Mouse (Mus musculus) bone marrow, adult 2 months (tissue): ENCODE results near the gene Rpl7l1. TPM values are rescaled to one million over a fixed set of nuclear protein-coding genes. Genes with fewer than 3 reads are reported as not detected.

Experiments
- H3K27ac ChIP-seq: fragments of 200-500 bp; 2 replicates; pipeline ENCODE4 v1.5.1; 2012; ENCODE audit warnings: low read depth, mild to moderate bottlenecking, control low read depth, inconsistent platforms, low read length; ENCODE audit not compliant: control insufficient read depth, poor library complexity, insufficient read depth
- H3K4me1 ChIP-seq: fragments of 200-500 bp; 2 replicates; pipeline ENCODE4 v1.6.1; 2011; ENCODE audit warnings: low read length; ENCODE audit not compliant: control insufficient read depth, insufficient read depth
- H3K4me3 ChIP-seq: fragments of 200-500 bp; replicated peaks from 2 replicates; pipeline ENCODE3; 2011; ENCODE audit warnings: mild to moderate bottlenecking, low read depth, low read length, control low read depth; ENCODE audit not compliant: control insufficient read depth
- CTCF ChIP-seq: fragments of 200-500 bp; IDR thresholded peaks from 2 replicates; pipeline ENCODE4 v1.5.1; 2011; ENCODE audit warnings: low read length, control low read depth; ENCODE audit not compliant: control insufficient read depth, insufficient read depth
- POLR2A ChIP-seq: fragments of 200-500 bp; IDR thresholded peaks from 2 replicates; pipeline ENCODE4 v1.6.1; 2011; ENCODE audit warnings: low read depth, mild to moderate bottlenecking, control low read depth, low read length, borderline replicate concordance; ENCODE audit not compliant: control insufficient read depth
- WGBS: fragments of 180-500 bp; shearing (Covaris S2); methylation state at CpG from one replicate; pipeline ENCODE4 v1.1.7; 2018; 5-methylcytosine and 5-hydroxymethylcytosine counted together
- polyA plus RNA-seq: library from polyadenylated mRNA; stranded (reverse); fragments of >200 nt; gene quantifications from 2 replicates; pipeline ENCODE4 v1.2.4, GENCODE M21; 2011; ENCODE audit warnings: low replicate concordance; ENCODE audit not compliant: missing spikeins, insufficient read depth, insufficient read length

Gene Rpl7l1
- polyA plus RNA-seq, 1 experiment: 45.0 TPM

- TF ChIP-seq CTCF (0 out of 2 replicates have a peak, but pooled peaks have one; percentile 2), POLR2A (peak; percentile 80; the same call in 1 of the 2 replicates)
- WGBS: under 1% methylated on average over 58 of the region's 58 CpGs
- H3K4me3 ChIP-seq: peak within 1 kb of the TSS; percentile 91
- no peaks in the 10 kb centered on the region; the same call in 1 of the 2 replicates for H3K4me1 ChIP-seq
- peak within 1 kb of the TSS; percentile 89 for H3K27ac ChIP-seq
These were observed 30.5 kb downstream of the Rpl7l1 start, which contains the start of gene Cnpy3 for GRCm38 (mm10) chr17:46751794-46752556. Gene Cnpy3, minus strand, starts transcription at chr17:46752214.

GRCm38 (mm10) chr17:46751056-46751793 lies 31.2 kb downstream of the Rpl7l1 start:
- Histone ChIP-seq H3K4me1 (no peaks in the 10 kb centered on the region; the same call in 1 of the 2 replicates), H3K4me3 (peak overlapping the region; percentile 91), H3K27ac (peak overlapping the region; percentile 89)
- 2% methylated on average over 16 of the region's 16 CpGs for WGBS
- TF ChIP-seq POLR2A: no peak
- TF ChIP-seq CTCF: no peak

- H3K4me3 ChIP-seq: peak overlapping the region; percentile 70
- 51% methylated on average over 4 of the region's 4 CpGs for WGBS
- H3K4me1 ChIP-seq: no peaks in the 10 kb centered on the region; the same call in 1 of the 2 replicates
- peak overlapping the region; percentile 89 for H3K27ac ChIP-seq
- TF ChIP-seq POLR2A: no peak
These were observed 31.9 kb downstream of the Rpl7l1 start for GRCm38 (mm10) chr17:46750580-46750979.

GRCm38 (mm10) chr17:46749282-46749681 lies 33.2 kb downstream of the Rpl7l1 start:
- no peak overlapping the region for H3K27ac ChIP-seq
- 72% methylated on average over 5 of the region's 5 CpGs for WGBS

GRCm38 (mm10) chr17:46747806-46748205 lies 34.7 kb downstream of the Rpl7l1 start:
- Histone ChIP-seq H3K4me3 (no peak overlapping the region), H3K4me1 (no peaks in the 10 kb centered on the region; the same call in 1 of the 2 replicates), H3K27ac (no peak overlapping the region)
- 91% methylated on average over 2 of the region's 2 CpGs for WGBS
- TF ChIP-seq POLR2A: no peak

More at GRCm38 (mm10) chr17:46749282-46749681, 33.2 kb downstream of the Rpl7l1 start:
- H3K4me3 ChIP-seq: no peak overlapping the region
- no peaks in the 10 kb centered on the region; the same call in 1 of the 2 replicates for H3K4me1 ChIP-seq
- TF ChIP-seq CTCF: no peak
- no peak for TF ChIP-seq POLR2A

GRCm38 (mm10) chr17:46747234-46747633 lies 35.2 kb downstream of the Rpl7l1 start:
- Histone ChIP-seq H3K27ac (no peak overlapping the region), H3K4me1 (no peaks in the 10 kb centered on the region; the same call in 1 of the 2 replicates), H3K4me3 (no peak overlapping the region)
- TF ChIP-seq CTCF (no peak), POLR2A (no peak)
- 46% methylated on average over 8 of the region's 8 CpGs for WGBS

- H3K27ac ChIP-seq: no peak overlapping the region
- TF ChIP-seq CTCF (no peak), POLR2A (no peak)
- H3K4me1 ChIP-seq: no peaks in the 10 kb centered on the region; the same call in 1 of the 2 replicates
- H3K4me3 ChIP-seq: no peak overlapping the region
- 87% methylated on average over 2 of the region's 2 CpGs for WGBS
These were observed 37.0 kb downstream of the Rpl7l1 start for GRCm38 (mm10) chr17:46745506-46745905.

- 89% methylated on average over 9 of the region's 9 CpGs for WGBS
- Histone ChIP-seq H3K27ac (no peak overlapping the region), H3K4me1 (no peaks in the 10 kb centered on the region), H3K4me3 (no peak overlapping the region)
- TF ChIP-seq POLR2A (no peak), CTCF (no peak)
These were observed 39.5 kb downstream of the Rpl7l1 start for GRCm38 (mm10) chr17:46742986-46743385.
